Mouse (Mus musculus) midbrain, embryonic 13.5 days (tissue): ENCODE data around the gene Mlf1. TPM values are rescaled to one million over a fixed set of nuclear protein-coding genes. Genes with fewer than 3 reads are reported as not detected.

Experiments
- polyA plus RNA-seq: library from polyadenylated mRNA; unstranded; fragments of >200 nt; fragmentation: Nextera tagmentation; extraction: Ambion mirVana; gene quantifications from 2 replicates; pipeline ENCODE4 v1.2.1, GENCODE M21; 2015

Mlf1 gene
- polyA plus RNA-seq, 1 experiment from 2014 or later: 29.3 TPM

Other genes starting within 250 kb of the Mlf1 start
- gene Gm17402, start 1.1 kb downstream of the Mlf1 start, polyA plus RNA-seq: not detected in 2 replicates
- 32.2 and 36.4 TPM in 2 replicates for gene Gfm1, start 56.0 kb downstream of the Mlf1 start, polyA plus RNA-seq
- 159 and 186 TPM in 2 replicates for gene Lxn, start 89.8 kb downstream of the Mlf1 start, polyA plus RNA-seq
- 0.94 and 1.4 TPM in 2 replicates for gene Rarres1, start 141.4 kb downstream of the Mlf1 start, polyA plus RNA-seq
- 40.1 and 41.2 TPM in 2 replicates for gene Mfsd1, start 208.6 kb downstream of the Mlf1 start, polyA plus RNA-seq